Mouse (Mus musculus): ENCODE measurements around the gene 1110032A03Rik. TPM values are rescaled to one million over a fixed set of nuclear protein-coding genes. Genes with fewer than 3 reads are reported as not detected.
A peak's percentile ranks its signal among the peaks of the same experiment; 100 is the strongest.

Gene 1110032A03Rik
- total RNA-seq, 1 experiment: 6.8 TPM

- TF ChIP-seq ZNF384 (IDR thresholded peaks at IDR 0.05; ENCODE audit: low read depth, low read length): no peak
- Histone ChIP-seq H3K4me3 (ENCODE audit: insufficient read depth in 1 of 2, low read depth in 1 of 2, low read length in 2 of 2, poor library complexity in 1 of 2, severe bottlenecking in 1 of 2) (no peak overlapping the region), H3K9ac (ENCODE audit: insufficient read depth, low read depth, low read length, poor library complexity, severe bottlenecking) (no peak overlapping the region), H3K4me1 (ENCODE audit: control insufficient read depth in 2 of 2, insufficient read depth in 2 of 2, low read length in 2 of 2, poor library complexity in 1 of 2) (no peaks in the 10 kb centered on the region), H3K9me3 (ENCODE audit: control insufficient read depth, insufficient read depth, low read depth, low read length) (no peaks in the 10 kb centered on the region), H3K36me3 (ENCODE audit: control insufficient read depth, insufficient read depth, low read length, poor library complexity, severe bottlenecking) (no peaks in the 10 kb centered on the region), H3K27ac (ENCODE audit: insufficient read depth, low read depth, low read length, poor library complexity, severe bottlenecking) (no peak overlapping the region)
- in situ Hi-C loops (cut with MboI; ENCODE audit: low sequenced_read_pairs in 2 of 2, unreplicated experiment in 2 of 2): no loop called here
- DNase-seq (ENCODE audit: low read depth, low spot score): no peak
Measured at GRCm38 (mm10) chr9:50761520-50762243, 13.6 kb downstream of the 1110032A03Rik start.

- Histone ChIP-seq H3K27ac (ENCODE audit: insufficient read depth, low read depth, low read length, poor library complexity, severe bottlenecking) (no peak overlapping the region), H3K4me3 (ENCODE audit: insufficient read depth in 1 of 2, low read depth in 1 of 2, low read length in 2 of 2, poor library complexity in 1 of 2, severe bottlenecking in 1 of 2) (no peak overlapping the region), H3K9ac (ENCODE audit: insufficient read depth, low read depth, low read length, poor library complexity, severe bottlenecking) (no peak overlapping the region), H3K9me3 (ENCODE audit: control insufficient read depth, insufficient read depth, low read depth, low read length) (no peaks in the 10 kb centered on the region), H3K36me3 (ENCODE audit: control insufficient read depth, insufficient read depth, low read length, poor library complexity, severe bottlenecking) (no peaks in the 10 kb centered on the region), H3K4me1 (ENCODE audit: control insufficient read depth in 2 of 2, insufficient read depth in 2 of 2, low read length in 2 of 2, poor library complexity in 1 of 2) (peaks cover 4 to 12% of the 10 kb centered on the region in 2 experiments; a peak in 2 of 4 replicates)
- no peak for TF ChIP-seq MAFK (IDR thresholded peaks at IDR 0.05; ENCODE audit: insufficient read depth, low read depth, low read length)
- TF ChIP-seq ZC3H11A (IDR thresholded peaks at IDR 0.05; ENCODE audit: borderline replicate concordance, low read depth, low read length): no peak
- no peak for TF ChIP-seq ZNF384 (IDR thresholded peaks at IDR 0.05; ENCODE audit: low read depth, low read length)
- TF ChIP-seq CHD2 (IDR thresholded peaks at IDR 0.05; ENCODE audit: low read depth, low read length): no peak
- no peak for TF ChIP-seq HCFC1 (IDR thresholded peaks at IDR 0.05; ENCODE audit: borderline replicate concordance, insufficient read depth, low read length)
- DNase-seq (ENCODE audit: low read depth, low spot score): no peak
- in situ Hi-C loops (cut with MboI; ENCODE audit: low sequenced_read_pairs in 2 of 2, unreplicated experiment in 2 of 2): no loop called here
Measured at GRCm38 (mm10) chr9:50756711-50757110, 18.6 kb downstream of the 1110032A03Rik start.

- TF ChIP-seq MAFK (IDR thresholded peaks at IDR 0.05; ENCODE audit: insufficient read depth, low read depth, low read length): no peak
- TF ChIP-seq ZNF384 (IDR thresholded peaks at IDR 0.05; ENCODE audit: low read depth, low read length): no peak
- no peak for TF ChIP-seq CHD2 (IDR thresholded peaks at IDR 0.05; ENCODE audit: low read depth, low read length)
- no peak for TF ChIP-seq HCFC1 (IDR thresholded peaks at IDR 0.05; ENCODE audit: borderline replicate concordance, insufficient read depth, low read length)
- TF ChIP-seq ZC3H11A (IDR thresholded peaks at IDR 0.05; ENCODE audit: borderline replicate concordance, low read depth, low read length): no peak
Measured at GRCm38 (mm10) chr9:50753947-50754346, 21.4 kb downstream of the 1110032A03Rik start.

GRCm38 (mm10) chr9:50752784-50753615 is 22.3 kb downstream of the 1110032A03Rik start:
- H3K4me3 ChIP-seq (ENCODE audit: insufficient read depth in 1 of 2, low read depth in 1 of 2, low read length in 2 of 2, poor library complexity in 1 of 2, severe bottlenecking in 1 of 2): peak overlapping the region in 1 of 2 experiments; percentile 30; a peak in 2 of 4 replicates
- DNase-seq (ENCODE audit: low read depth, low spot score): no peak
- in situ Hi-C loops (cut with MboI; ENCODE audit: low sequenced_read_pairs in 2 of 2, unreplicated experiment in 2 of 2): no loop called here

More at GRCm38 (mm10) chr9:50753947-50754346, 21.4 kb downstream of the 1110032A03Rik start:
- no peak overlapping the region for H3K9ac ChIP-seq (ENCODE audit: insufficient read depth, low read depth, low read length, poor library complexity, severe bottlenecking)
- no peaks in the 10 kb centered on the region for H3K36me3 ChIP-seq (ENCODE audit: control insufficient read depth, insufficient read depth, low read length, poor library complexity, severe bottlenecking)
- in situ Hi-C loops (cut with MboI; ENCODE audit: low sequenced_read_pairs in 2 of 2, unreplicated experiment in 2 of 2): no loop called here
- no peak for DNase-seq (ENCODE audit: low read depth, low spot score)
- peaks cover 4 to 12% of the 10 kb centered on the region in 2 experiments; a peak in 2 of 4 replicates for H3K4me1 ChIP-seq (ENCODE audit: control insufficient read depth in 2 of 2, insufficient read depth in 2 of 2, low read length in 2 of 2, poor library complexity in 1 of 2)
- no peak overlapping the region for H3K4me3 ChIP-seq (ENCODE audit: insufficient read depth in 1 of 2, low read depth in 1 of 2, low read length in 2 of 2, poor library complexity in 1 of 2, severe bottlenecking in 1 of 2)
- no peak overlapping the region for H3K27ac ChIP-seq (ENCODE audit: insufficient read depth, low read depth, low read length, poor library complexity, severe bottlenecking)
- no peaks in the 10 kb centered on the region for H3K9me3 ChIP-seq (ENCODE audit: control insufficient read depth, insufficient read depth, low read depth, low read length)

More at GRCm38 (mm10) chr9:50752784-50753615, 22.3 kb downstream of the 1110032A03Rik start:
- no peak for TF ChIP-seq CHD2 (IDR thresholded peaks at IDR 0.05; ENCODE audit: low read depth, low read length)
- no peak for TF ChIP-seq ZNF384 (IDR thresholded peaks at IDR 0.05; ENCODE audit: low read depth, low read length)
- TF ChIP-seq HCFC1 (IDR thresholded peaks at IDR 0.05; ENCODE audit: borderline replicate concordance, insufficient read depth, low read length): no peak
- TF ChIP-seq ZC3H11A (IDR thresholded peaks at IDR 0.05; ENCODE audit: borderline replicate concordance, low read depth, low read length): no peak
- no peak for TF ChIP-seq MAFK (IDR thresholded peaks at IDR 0.05; ENCODE audit: insufficient read depth, low read depth, low read length)
- H3K9ac ChIP-seq (ENCODE audit: insufficient read depth, low read depth, low read length, poor library complexity, severe bottlenecking): no peak overlapping the region
- no peaks in the 10 kb centered on the region for H3K36me3 ChIP-seq (ENCODE audit: control insufficient read depth, insufficient read depth, low read length, poor library complexity, severe bottlenecking)
- no peaks in the 10 kb centered on the region for H3K9me3 ChIP-seq (ENCODE audit: control insufficient read depth, insufficient read depth, low read depth, low read length)
- H3K27ac ChIP-seq (ENCODE audit: insufficient read depth, low read depth, low read length, poor library complexity, severe bottlenecking): no peak overlapping the region
- peaks cover 4 to 12% of the 10 kb centered on the region in 2 experiments; a peak in 2 of 4 replicates for H3K4me1 ChIP-seq (ENCODE audit: control insufficient read depth in 2 of 2, insufficient read depth in 2 of 2, low read length in 2 of 2, poor library complexity in 1 of 2)

Data from ES-E14 (cell line).